Mouse (Mus musculus): ENCODE measurements at regions not wholly inside any gene's neighbourhood (a gene's known extent, or its start where the extent isn't known, plus 50 kb on each side); places are given as distances from the start of the nearest gene placed in this dataset.

DNA sequence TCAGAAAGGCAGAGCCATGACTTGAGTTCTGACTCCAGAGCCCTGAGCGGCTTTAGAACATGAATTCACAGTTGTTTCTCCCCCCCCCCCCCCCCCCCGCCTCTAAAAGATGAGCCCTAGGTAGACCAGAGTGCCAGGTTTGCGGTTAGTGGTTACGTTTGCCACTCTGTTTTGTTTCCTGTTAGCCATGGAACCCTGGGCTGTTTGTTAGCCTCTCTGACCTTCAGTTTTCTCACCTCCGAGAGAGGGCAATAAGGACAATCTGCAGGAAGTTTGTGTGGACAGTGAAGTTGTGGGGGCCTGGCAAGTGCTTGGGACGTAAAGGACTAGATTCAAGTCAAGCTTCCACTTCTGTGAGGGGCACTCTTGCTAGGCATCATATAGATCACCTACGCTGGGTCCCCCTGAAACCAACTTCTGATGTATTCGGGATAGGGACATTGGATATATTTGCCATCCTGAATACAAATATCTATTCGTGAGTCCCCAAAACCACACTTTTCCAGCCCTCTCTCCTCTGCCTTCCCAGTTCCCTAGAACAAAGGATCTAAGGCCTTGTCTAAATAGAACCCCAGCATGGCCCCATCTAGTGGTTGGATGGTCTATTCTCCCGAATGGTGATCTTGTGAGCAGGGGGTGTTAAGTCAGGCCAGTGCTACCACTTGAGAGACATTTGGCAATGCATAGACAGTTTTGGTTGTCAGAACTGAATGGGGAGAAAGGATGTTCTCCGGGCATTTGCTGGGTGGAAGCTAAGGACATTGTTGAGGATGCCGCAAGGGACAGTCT, 145.4 kb upstream of the Tle3 start:
- Histone ChIP-seq H3K4me1 (peaks cover 35% of the 10 kb centered on the region), H3K27me3 (ENCODE audit: insufficient read depth, poor library complexity, severe bottlenecking) (peaks cover 72% of the 10 kb centered on the region), H3K9me3 (0 out of 2 replicates have a peak, but pooled peaks cover 5% of the 10 kb centered on the region), H3K27ac (no peak overlapping the region), H3K4me3 (no peak overlapping the region), H3K36me3 (no peaks in the 10 kb centered on the region)
- DNase-seq (ENCODE audit: low spot score) = no peak
- 71% methylated on average over 12 of the region's 12 CpGs for WGBS

DNA sequence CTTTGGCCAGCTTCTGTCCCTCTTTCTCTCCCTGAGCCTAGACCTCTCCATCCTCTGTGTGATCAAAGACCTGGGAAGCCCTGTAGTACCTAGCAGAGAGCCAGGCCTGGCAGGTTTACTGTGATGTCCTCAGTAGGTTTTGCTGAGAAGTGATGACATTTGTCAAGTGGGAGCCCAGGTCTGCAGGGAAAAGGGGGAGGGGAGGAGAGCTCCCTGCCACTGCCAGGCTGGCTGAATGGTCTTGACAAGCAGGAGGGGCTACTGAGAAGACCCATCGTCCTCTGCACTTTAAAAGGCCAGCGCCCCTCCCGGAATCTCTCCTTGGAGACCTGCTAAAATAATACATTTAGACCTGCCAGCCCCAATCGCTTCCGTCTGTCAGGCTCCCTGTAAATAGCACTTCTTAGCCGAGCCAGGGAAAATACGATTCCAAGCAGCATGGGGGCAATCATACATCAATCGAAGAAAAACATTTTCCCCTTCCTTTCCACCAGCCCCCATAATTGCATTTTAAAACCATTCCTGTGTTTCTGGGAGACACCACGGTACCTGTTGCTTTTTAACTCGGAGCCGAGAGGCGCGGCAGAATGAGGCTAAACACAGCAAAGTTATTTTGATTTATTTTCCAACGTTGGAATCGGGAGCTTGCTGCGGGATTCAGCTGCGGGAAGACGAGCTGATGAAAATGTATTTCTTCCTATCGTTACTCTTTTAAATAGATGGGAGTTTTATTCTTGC, 144.5 kb upstream of the Tle3 start:
- H3K27ac ChIP-seq = peak overlapping the region; percentile 16; the same call in 1 of the 2 replicates
- peaks cover 35% of the 10 kb centered on the region for H3K4me1 ChIP-seq
- DNase-seq (ENCODE audit: low spot score) = peak; percentile 86
- WGBS = 42% methylated on average over 19 of the region's 19 CpGs
- H3K9me3 ChIP-seq = 0 out of 2 replicates have a peak, but pooled peaks cover 5% of the 10 kb centered on the region
- H3K4me3 ChIP-seq = peak overlapping the region; percentile 4; the same call in 1 of the 2 replicates
- H3K27me3 ChIP-seq (ENCODE audit: insufficient read depth, poor library complexity, severe bottlenecking) = peaks cover 72% of the 10 kb centered on the region
- H3K36me3 ChIP-seq = no peaks in the 10 kb centered on the region

DNA sequence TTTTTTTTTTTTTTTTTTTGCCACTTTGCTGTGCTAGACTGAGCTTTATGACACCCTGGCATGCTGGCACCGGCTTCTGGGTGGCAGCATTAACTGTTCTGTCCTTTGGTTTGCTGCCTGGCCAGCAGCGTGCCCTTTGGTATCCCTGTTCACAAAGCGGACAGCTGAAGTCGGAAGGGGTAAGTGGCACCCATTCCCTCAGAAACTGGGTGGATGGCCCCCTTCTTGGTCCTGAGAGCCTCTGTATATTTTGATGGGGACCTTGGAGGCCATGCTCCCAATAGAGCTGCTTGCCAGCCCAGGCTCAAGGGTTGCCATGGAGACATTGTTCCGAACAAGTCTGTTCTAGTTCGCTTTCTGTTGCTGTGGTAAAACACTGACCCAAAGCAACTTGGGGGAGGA, 143.9 kb upstream of the Tle3 start:
- Histone ChIP-seq H3K27me3 (ENCODE audit: insufficient read depth, poor library complexity, severe bottlenecking) (peaks cover 72% of the 10 kb centered on the region), H3K27ac (no peak overlapping the region), H3K9me3 (0 out of 2 replicates have a peak, but pooled peaks cover 4% of the 10 kb centered on the region), H3K36me3 (no peaks in the 10 kb centered on the region), H3K4me1 (peaks cover 35% of the 10 kb centered on the region), H3K4me3 (no peak overlapping the region)
- DNase-seq (ENCODE audit: low spot score) = no peak
- WGBS = 71% methylated on average over 6 of the region's 6 CpGs

DNA sequence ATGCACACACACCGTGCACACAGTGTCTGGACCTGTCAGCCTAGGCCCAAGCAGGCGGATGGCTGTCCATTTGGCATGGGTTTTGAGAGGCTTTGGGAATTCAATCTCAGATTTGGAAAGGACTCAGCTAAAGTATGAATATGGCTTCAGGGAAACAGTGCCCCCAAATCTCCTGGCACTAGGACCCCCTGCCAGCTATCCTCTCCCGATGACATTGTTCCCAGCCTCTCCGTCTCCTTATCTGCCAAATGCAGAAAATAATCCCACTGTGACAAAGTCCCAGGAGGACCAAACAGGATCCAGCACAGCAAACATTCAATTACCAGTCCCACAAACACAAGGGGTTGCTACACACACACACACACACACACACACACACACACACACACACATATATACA, 141.9 kb upstream of the Tle3 start:
- no peak for DNase-seq (ENCODE audit: low spot score)
- H3K4me1 ChIP-seq = peaks cover 35% of the 10 kb centered on the region
- WGBS = 81% methylated on average over 4 of the region's 4 CpGs
- H3K9me3 ChIP-seq = no peaks in the 10 kb centered on the region
- no peaks in the 10 kb centered on the region for H3K36me3 ChIP-seq
- peaks cover 69% of the 10 kb centered on the region for H3K27me3 ChIP-seq (ENCODE audit: insufficient read depth, poor library complexity, severe bottlenecking)
- H3K4me3 ChIP-seq = no peak overlapping the region
- H3K27ac ChIP-seq = no peak overlapping the region

DNA sequence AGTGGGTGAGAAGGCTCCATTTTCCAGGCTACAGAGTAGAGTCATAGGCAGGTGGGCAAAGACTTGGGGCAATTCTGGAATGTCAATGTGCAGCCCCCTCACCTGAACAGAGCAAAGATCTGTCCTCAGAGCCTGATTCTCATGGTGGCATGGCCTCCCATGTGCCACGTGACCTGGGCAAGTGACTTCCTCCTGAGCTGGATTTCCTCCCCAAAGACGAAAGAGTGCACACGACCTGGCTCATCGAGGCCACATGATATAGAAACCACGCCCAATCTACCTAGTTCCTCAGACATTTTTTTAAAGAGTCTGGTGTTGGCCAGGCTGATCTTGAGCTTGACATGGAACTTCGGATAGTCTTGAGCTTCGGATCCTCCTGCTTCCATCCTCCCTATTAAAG, 139.5 kb upstream of the Tle3 start:
- Histone ChIP-seq H3K9me3 (no peaks in the 10 kb centered on the region), H3K27me3 (ENCODE audit: insufficient read depth, poor library complexity, severe bottlenecking) (peaks cover 73% of the 10 kb centered on the region), H3K36me3 (no peaks in the 10 kb centered on the region), H3K4me1 (peaks cover 21% of the 10 kb centered on the region), H3K4me3 (no peak overlapping the region), H3K27ac (no peak overlapping the region)
- DNase-seq (ENCODE audit: low spot score) = no peak
- 82% methylated on average over 7 of the region's 7 CpGs for WGBS

DNA sequence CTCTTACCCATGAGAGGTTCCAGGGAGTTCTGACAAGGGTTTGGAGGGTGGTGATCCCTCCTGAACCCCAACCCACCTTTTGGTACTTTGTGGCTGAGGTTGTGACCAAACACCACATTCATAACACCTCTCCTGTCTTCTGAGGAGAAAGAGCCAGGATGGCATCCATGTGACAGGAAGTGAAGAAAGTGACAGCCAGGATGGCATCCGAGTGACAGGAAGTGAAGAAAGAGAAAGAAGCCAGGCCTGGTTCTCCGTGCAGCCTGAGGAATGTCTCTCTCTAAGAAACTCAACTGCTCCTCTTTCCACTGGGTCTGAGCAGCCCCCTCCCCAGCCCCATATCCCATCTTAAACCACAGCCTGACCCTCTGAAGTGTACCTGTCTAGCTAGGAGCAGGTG, 138.9 kb upstream of the Tle3 start:
- 39% methylated on average over 2 of the region's 2 CpGs for WGBS
- DNase-seq (ENCODE audit: low spot score) = no peak

DNA sequence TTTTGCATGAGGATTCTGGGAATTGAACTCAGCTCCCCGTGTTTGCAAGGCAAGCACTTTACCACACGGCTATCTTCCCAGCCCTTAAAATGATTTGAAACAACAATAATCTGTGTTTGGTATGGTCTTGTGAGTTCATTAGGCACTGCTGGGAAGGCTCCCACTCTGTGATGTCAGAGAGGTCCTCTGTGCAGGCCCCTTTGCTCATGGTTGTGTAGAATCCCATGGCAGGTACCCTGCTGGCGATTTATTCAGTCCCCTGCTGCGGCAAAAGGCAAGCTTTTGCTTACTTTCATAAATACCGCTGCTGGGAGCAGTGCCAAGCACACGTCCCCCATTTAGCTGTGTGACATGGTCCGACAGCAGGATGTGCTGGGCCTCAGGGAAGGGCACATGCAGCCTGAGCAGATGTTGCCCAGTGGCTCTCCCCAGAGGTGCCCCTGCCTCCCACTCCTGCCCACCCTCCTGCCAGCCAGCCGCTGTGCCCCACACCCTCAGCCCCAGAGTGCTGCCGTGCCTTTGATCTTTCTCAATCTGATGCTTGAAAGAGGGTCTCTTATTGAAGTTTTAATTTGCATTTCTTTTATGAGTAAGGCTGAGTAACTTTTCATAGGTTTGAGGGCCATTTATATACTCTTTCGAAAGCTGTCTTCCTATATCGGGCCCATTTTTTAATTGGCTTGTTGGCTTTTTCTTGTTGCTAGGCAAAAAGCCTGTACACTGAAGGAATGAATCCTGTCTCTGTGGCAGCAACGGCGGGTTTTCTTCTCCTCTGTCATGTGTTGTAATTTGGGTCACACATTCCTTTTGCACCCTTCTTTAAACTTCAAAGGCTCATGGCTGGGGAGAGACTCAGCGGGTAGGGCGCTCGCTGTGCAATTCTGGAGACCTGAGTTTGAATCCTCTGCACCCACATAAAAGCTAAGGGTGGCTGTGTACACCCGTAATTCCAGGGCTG, 136.2 kb upstream of the Tle3 start:
- Histone ChIP-seq H3K4me1 (no peaks in the 10 kb centered on the region), H3K27me3 (ENCODE audit: insufficient read depth, poor library complexity, severe bottlenecking) (peaks cover 88% of the 10 kb centered on the region), H3K27ac (no peak overlapping the region), H3K9me3 (no peaks in the 10 kb centered on the region), H3K36me3 (no peaks in the 10 kb centered on the region), H3K4me3 (no peak overlapping the region)
- WGBS = 69% methylated on average over 17 of the region's 17 CpGs
- DNase-seq (ENCODE audit: low spot score) = no peak

More for the DNA sequence above, 138.9 kb upstream of the Tle3 start:
- Histone ChIP-seq H3K4me3 (no peak overlapping the region), H3K9me3 (no peaks in the 10 kb centered on the region), H3K4me1 (peaks cover 15% of the 10 kb centered on the region), H3K36me3 (no peaks in the 10 kb centered on the region), H3K27me3 (ENCODE audit: insufficient read depth, poor library complexity, severe bottlenecking) (peaks cover 80% of the 10 kb centered on the region), H3K27ac (no peak overlapping the region)

DNA sequence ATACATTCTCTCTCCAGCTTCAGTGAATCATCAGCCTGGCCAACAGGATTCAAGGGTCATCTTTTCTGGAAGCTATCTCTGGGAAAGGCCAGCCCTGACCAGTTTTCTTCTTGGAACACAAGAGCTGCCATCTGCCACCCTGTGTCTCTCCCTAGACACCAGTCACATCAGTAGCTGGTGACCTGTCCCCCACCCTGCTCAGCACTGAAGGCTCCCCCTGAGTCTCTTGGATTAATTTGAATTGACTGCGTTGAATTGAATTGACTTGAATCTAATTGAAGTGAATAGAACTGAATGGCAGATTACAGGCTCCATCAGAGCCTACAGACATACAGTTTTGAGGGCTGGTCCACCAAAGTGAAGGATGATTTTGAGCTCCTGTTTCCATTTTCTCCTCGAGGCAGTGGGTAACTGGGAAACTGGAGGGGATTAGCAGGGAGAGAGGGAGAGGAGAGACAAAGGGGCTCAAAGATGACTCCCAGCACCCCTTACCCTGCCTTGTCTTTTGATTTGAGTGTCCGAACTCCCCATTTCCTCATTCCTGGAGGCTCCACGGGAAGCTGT, 133.4 kb upstream of the Tle3 start:
- Histone ChIP-seq H3K36me3 (no peaks in the 10 kb centered on the region), H3K4me3 (no peak overlapping the region), H3K27me3 (ENCODE audit: insufficient read depth, poor library complexity, severe bottlenecking) (peaks cover 75% of the 10 kb centered on the region), H3K9me3 (no peaks in the 10 kb centered on the region), H3K27ac (no peak overlapping the region), H3K4me1 (no peaks in the 10 kb centered on the region)
- 64% methylated on average over 4 of the region's 4 CpGs for WGBS
- no peak for DNase-seq (ENCODE audit: low spot score)

DNA sequence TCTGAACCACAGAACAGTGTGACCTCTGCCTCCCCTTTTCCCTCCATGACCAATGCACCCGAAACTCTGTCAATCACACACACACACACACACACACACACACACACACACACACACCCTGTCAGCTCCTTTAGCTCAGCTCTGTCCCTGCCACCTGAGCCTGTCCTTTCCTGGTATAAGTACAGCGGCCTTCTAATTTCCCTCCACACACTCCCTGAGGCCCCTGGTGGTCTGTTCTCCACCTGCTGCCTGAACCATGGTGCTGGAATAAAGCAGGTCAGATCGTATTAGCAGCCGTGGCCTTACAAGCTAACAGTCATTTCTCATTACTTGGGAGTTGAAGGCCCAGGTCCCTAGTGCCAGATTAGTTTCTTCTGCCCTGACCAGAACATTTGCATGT, 132.8 kb upstream of the Tle3 start:
- WGBS = 77% methylated on average over 4 of the region's 4 CpGs
- Histone ChIP-seq H3K36me3 (no peaks in the 10 kb centered on the region), H3K27me3 (ENCODE audit: insufficient read depth, poor library complexity, severe bottlenecking) (peaks cover 71% of the 10 kb centered on the region), H3K9me3 (no peaks in the 10 kb centered on the region), H3K4me3 (no peak overlapping the region), H3K4me1 (no peaks in the 10 kb centered on the region), H3K27ac (no peak overlapping the region)
- DNase-seq (ENCODE audit: low spot score) = no peak

DNA sequence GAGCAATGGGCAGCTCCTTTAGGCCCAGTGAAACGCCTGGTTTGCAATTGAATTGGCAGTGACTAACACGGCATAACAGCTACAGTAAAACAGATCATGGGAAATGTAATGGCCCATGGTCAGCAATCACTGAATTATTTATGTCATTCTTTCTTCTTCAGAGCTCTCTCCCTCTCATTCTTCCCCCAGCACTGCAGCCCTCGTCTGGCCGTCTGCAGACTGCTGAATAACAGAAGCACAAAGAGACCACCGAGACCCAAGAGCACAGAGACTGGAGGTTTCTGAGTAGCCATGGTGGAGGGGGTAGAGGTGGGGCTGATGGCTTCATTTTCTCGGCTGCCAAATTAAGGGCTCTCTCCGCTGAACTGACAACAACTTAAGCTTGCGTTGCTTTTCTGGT, 130.7 kb upstream of the Tle3 start:
- H3K27ac ChIP-seq = no peak overlapping the region
- H3K27me3 ChIP-seq (ENCODE audit: insufficient read depth, poor library complexity, severe bottlenecking) = peaks cover 60% of the 10 kb centered on the region
- WGBS = 64% methylated on average over 8 of the region's 8 CpGs
- no peaks in the 10 kb centered on the region for H3K36me3 ChIP-seq
- no peak for DNase-seq (ENCODE audit: low spot score)
- H3K4me3 ChIP-seq = no peak overlapping the region
- H3K9me3 ChIP-seq = no peaks in the 10 kb centered on the region
- H3K4me1 ChIP-seq = no peaks in the 10 kb centered on the region

DNA sequence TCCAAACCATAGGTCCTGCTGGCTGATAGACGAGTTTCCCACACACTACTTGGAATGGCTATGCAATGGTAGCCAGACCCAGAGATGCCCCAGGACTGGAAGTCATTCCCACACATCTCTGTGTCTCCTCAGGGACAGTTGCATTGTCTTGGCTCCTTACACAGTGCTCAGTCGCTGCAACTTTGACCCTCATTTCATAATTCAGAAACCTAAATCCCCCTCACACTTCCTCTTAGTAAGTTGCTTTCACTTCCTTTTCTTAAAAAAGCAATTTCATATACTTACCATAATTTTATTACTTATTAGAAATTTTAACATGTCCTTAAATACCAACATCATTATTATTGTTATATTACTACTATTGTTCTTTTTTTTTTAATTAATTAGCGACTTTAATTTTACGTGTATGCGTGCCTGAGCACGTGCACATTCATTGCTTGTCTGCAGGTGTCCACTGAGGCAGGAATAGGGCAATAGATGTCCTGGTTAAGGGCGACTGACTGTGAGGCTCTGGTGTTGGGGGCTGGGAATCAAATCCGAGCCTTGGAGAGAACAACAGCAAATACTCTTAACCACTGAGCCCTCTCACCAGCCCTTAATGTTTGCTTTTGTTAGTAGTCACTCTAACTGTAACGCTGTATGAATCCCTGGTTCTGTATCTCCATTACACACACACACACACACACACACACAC, 129.9 kb upstream of the Tle3 start:
- no peak overlapping the region for H3K27ac ChIP-seq
- H3K27me3 ChIP-seq (ENCODE audit: insufficient read depth, poor library complexity, severe bottlenecking) = peaks cover 51% of the 10 kb centered on the region
- no peak overlapping the region for H3K4me3 ChIP-seq
- no peaks in the 10 kb centered on the region for H3K4me1 ChIP-seq
- 80% methylated on average over 9 of the region's 9 CpGs for WGBS
- H3K36me3 ChIP-seq = no peaks in the 10 kb centered on the region
- no peak for DNase-seq (ENCODE audit: low spot score)
- no peaks in the 10 kb centered on the region for H3K9me3 ChIP-seq

DNA sequence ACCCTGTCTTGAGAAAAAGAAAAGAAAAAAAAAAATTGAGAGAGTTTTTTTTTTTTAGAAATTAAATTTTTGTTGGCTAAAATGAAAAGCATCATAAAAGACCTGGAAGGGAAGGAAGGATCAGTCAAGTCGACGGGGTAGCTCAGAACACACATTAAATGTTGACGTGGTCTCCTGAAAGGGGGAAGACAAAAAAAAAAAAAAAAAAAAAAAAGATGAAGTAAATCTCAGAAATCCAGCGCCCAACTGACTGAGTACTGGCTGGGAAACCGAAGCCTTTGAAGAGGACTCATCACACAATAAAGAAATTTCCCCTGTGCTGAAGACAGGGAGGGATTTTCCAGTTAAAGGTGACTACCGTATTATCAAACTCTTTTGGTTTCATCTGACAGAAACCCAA, 128.9 kb upstream of the Tle3 start:
- Histone ChIP-seq H3K27ac (no peak overlapping the region), H3K36me3 (no peaks in the 10 kb centered on the region), H3K4me3 (no peak overlapping the region), H3K9me3 (no peaks in the 10 kb centered on the region), H3K27me3 (ENCODE audit: insufficient read depth, poor library complexity, severe bottlenecking) (peaks cover 42% of the 10 kb centered on the region), H3K4me1 (no peaks in the 10 kb centered on the region)
- WGBS = 70% methylated on average over 6 of the region's 6 CpGs
- no peak for DNase-seq (ENCODE audit: low spot score)
